Mouse (Mus musculus) CD4-positive, CD25-positive, alpha-beta regulatory T cell, adult 4 months (primary cell): ENCODE measurements around the gene Snrnp70. TPM values are rescaled to one million over a fixed set of nuclear protein-coding genes. Genes with fewer than 3 reads are reported as not detected.
A peak's percentile ranks its signal among the peaks of the same experiment; 100 is the strongest.

Source experiments
- ATAC-seq: one replicate; pipeline ENCODE4 v1.8.0; 2017
- polyA plus RNA-seq, 2 experiments: library from polyadenylated mRNA; unstranded; fragments of 100-300 nt; shearing (Covaris generic); gene quantifications; one replicate each; pipeline ENCODE4 v1.2.1; 2017

Snrnp70 gene
- 100 to 1,000 TPM in 1 of 2 experiments, 10 to 100 TPM in 1; 82.1 to 130 TPM for polyA plus RNA-seq

DNA sequence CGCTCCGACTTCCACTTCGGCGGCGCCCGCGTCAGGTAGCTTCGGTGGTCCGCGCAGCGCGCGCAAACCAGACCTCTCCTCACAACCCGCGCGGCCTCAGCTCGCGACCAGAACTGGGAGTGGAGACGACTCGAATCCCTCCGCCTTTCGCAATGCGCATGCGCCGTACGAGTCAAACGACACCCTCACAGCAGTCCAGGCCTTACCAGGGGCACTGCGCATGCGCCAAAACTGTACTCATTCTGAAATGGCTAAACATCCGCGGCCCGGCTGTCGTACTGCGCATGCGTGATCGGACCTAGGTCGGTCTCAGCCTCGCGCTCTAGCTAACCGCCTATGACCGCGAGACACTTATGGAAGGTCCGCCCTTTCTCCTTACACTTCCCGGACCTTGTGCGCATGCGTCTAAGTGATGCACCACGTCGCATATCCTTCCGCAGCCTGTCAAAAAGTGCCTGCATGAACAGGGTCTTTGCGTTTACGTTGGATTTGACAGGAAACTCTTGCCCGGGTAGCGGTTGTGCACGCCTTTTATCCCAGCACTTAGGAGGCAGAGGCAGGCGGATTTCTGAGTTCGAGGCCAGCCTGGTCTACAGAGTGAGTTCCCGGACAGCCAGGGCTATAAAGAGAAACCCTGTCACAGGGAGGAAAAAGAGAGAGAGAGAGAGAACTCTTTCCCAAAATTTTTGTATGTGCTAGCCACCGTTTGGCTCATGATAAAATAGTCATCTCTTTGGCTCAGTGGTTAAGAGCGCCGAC lies at the start of gene Snrnp70:
Gene Snrnp70 (minus strand): TSS at position 165 of the 759 bp plus-strand sequence.
- ATAC-seq = peak; percentile 93

DNA sequence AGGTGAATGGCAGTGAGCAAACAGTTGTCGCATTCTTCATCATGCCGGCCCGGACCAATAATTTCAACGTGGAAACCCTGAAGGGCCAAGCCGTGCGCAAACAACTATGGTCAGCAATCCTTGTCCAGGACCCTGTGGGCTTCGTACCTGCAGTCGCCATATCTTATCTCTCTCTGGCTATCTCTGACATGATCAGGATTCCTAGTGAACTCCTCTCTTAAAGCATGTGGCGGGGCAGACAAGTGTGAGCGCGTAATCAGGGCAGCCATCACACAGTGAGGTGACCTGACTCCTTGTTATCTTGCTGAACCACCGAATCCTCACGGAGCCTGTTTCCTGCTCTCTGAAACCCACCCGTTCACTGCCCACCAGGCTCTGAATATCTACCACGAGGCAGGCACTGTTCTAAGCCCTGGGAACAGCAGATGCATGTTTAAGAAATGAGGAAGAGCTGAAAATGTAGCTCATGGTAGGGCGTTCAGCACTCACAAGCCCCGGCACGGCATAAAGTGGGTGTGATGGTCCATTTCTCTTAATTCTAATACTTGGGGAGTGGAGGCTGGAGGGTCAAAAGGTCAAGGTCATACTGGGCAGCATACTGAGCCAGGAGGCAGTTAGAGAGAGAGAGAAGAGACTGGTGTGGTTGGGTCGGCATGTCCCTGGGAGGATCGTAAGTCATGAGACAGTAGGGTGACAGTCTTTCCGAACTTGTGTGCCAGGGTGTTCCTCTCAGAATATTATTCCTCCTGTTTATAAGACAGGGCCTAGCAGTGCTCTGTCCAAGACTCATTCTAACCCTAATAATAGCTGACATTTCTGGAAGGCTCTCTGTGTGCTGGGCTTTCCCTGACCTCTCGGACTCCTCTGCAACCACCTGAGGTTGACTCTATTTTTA lies 48.2 kb upstream of the Snrnp70 start:
- no peak for ATAC-seq

DNA sequence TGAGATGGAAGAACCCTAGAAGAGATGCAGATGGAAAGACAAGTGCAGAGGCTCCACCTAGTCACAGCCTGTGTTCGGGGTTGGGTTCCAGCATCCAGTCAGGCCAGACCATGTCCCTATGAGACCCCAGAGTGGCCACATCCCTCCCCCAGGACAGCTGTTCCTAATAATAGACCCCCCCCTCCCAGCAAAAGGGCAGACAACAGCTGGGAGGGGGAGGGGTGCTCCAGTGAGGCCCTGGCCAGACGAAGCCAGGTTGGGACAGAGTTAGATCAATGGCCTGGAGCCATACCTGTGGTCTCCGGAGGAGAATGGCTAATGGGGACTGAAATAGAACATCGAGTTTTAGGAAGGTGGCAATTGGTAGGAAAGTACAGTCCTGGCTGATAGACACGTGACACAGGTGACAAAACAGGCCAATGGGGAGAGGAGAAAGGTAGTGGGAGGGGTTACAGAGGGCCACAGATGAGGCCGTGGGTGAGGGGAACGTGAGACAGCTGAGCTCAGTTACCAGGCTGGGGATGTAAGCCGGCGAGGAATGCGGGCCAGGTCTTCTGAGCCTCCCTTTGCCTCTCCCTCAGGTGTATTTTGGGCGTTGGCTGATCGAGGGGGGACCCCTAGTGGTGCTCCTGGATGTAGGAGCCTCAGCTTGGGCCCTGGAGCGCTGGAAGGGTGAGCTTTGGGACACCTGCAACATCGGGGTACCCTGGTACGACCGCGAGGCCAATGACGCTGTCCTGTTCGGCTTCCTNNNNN lies 42.2 kb upstream of the Snrnp70 start, which contains the start of gene Ruvbl2:
Gene Ruvbl2 (minus strand): TSS at position 576 of the 756 bp plus-strand sequence.
- no peak for ATAC-seq

DNA sequence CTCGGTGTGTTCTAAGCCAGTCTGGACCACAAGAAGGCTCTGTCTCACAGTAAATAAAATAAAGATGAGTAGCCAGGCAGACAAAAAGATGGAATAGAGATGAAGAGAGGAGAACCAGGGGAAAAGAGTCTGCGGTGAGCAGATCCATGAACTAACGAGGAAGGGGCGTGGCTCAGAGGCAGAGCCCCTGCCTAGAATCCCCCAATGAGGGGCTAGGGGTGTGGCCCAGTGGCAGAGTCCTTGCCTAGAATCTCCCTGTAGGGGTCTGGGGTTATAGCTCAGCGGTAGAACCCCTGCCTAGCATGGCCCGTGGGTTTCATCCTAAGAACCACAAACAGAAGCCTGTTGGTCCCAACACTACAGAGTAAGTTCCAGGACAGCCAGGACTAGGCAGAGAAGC lies 41.5 kb upstream of the Snrnp70 start:
- ATAC-seq = no peak

DNA sequence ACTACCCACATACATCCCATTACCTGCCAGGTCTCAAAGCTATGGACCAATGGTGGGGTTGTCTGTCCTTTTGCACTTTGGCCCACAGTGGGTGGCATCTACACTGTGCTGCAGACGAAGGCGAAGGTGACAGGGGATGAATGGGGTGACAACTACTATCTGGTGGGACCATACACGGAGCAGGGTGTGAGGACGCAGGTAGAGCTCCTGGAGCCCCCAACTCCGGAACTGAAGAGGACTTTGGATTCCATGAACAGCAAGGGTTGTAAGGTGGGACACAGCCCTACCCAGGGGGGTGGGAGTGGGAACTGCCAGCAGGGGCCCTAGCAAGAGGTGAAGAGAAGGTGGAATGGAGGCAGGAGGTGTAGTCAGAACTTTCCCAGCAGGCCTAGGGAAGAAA lies 40.9 kb upstream of the Snrnp70 start:
- ATAC-seq = no peak

DNA sequence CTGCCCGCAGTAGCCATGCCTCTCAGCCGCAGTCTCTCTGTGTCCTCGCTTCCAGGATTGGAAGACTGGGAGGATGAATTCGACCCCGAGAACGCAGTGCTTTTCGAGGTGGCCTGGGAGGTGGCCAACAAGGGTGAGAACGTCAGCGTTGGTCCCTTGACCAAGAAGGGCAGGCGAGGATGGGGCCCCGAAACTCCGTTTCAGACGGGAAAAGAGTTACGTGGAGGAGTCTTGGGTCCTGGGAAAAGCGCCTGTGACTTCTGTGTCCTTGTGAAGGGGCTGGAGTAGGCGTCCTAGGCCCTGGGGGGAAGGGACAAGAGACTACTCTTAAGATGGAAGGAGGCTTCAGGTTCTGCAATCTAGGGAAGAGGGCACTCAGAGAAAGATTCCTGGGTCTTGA lies 39.5 kb upstream of the Snrnp70 start:
- ATAC-seq = no peak

DNA sequence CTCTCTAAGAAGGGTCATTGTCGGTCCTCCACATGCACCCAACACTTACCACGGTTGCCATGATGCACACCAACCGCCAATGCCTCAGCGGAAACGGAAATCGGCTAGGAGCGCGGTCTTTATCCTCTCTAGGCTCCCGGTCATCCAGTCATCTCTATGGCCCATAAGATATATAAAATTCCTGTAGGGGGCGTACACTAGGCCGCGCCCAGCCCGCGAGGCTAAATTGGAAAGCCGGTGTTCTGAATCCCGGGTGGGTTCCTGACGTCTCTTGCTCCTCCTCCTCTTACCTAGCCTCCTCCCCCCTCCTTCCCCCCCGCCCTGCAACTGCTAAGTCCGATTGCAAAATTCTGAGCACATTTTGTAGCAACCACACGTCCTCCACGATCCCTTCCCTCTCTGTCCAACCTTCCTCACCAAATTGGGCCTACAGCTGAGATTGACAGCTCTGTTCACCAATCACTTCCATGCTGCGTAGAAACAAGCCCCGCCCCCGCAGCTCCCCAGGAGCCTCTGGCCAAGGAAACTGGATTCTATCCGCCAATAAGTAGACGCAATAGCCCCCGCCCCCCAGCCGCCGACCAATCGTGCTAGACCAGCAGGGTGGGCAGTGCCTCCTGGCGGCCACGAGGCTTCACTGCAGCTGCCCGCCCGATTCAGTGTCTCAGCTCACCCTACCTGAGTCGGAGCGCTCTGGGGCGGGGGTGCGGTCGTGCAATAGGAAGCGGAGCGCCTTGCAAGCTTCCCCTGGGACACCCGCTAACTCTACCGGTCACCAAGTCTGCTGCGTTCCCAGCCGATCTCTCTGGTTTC lies 38.9 kb upstream of the Snrnp70 start, which contains the start of gene Gys1:
Gene Gys1 (plus strand): TSS at position 642 of the 813 bp plus-strand sequence.
- peak; percentile 96 for ATAC-seq

DNA sequence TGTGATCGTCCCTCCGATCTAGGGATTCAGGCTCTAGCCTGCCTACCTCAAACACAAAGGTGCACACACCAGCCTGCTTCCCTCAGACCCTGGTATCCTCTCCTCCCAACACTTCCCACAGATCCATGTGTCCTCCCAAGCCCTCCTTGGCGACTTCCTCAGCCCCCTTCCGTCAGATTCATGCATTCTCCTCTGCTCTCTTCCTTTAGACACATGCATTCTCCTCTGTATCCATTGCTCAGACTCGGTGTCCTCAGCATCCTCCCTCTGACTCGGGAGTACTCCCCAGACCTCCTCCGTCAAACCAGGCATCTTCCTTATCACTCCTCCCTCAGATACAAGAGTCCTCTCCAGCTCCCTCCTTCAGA lies 38.3 kb upstream of the Snrnp70 start:
- ATAC-seq = no peak

DNA sequence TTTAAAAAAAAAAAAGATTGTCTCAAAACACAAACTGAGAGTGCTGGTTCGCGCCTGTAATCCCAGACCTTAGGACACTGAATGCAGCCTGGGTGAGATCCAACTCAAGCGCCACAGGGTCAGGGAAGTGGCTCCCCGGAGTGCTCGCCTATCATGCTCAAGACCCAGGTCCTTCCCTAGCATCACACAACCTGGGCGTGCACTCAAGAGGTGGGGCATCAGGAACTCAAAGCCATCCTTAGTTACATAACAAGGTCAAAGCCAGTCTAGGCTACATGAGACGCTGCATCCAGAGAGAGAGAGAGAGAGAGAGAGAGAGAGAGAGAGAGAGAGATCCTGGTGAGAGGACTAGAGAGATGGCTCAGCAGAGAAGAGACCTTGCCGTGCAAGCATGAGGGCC lies 31.0 kb upstream of the Snrnp70 start:
- ATAC-seq = no peak

DNA sequence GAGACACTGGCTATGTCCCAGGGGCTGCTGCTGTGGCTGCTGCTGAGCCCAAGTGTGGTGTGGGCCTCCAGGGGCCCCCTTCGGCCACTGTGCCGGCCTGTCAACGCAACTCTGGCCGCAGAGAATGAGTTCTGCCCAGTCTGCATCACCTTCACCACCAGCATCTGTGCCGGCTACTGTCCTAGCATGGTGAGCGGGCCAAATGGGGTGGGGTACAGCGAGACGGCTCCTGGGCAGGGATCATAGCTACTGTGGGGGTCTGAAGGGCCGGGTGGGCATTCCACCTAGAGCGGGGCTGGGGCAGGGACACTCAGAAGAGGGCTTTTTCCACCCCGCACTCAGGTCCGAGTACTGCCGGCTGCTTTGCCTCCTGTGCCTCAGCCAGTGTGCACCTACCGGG lies 25.7 kb upstream of the Snrnp70 start:
- ATAC-seq = no peak

DNA sequence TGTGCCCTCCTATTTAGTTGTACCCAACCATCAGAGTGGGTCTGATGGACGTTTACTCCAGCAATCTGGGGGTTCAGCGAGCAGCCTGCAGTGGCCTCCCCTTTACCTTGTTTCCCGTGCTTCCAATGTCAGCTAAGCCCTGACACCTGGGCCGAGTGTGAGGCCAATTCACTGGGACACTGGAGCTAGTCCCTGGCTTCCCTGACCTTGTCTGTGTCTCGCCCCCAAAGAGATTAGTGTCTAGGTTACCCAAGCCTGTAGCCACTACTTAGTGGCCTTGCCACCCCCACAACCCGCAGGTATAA lies 25.0 kb upstream of the Snrnp70 start, which contains the start of gene Lhb:
Gene Lhb (plus strand): TSS at position 206 of the 305 bp plus-strand sequence.
- ATAC-seq = no peak

DNA sequence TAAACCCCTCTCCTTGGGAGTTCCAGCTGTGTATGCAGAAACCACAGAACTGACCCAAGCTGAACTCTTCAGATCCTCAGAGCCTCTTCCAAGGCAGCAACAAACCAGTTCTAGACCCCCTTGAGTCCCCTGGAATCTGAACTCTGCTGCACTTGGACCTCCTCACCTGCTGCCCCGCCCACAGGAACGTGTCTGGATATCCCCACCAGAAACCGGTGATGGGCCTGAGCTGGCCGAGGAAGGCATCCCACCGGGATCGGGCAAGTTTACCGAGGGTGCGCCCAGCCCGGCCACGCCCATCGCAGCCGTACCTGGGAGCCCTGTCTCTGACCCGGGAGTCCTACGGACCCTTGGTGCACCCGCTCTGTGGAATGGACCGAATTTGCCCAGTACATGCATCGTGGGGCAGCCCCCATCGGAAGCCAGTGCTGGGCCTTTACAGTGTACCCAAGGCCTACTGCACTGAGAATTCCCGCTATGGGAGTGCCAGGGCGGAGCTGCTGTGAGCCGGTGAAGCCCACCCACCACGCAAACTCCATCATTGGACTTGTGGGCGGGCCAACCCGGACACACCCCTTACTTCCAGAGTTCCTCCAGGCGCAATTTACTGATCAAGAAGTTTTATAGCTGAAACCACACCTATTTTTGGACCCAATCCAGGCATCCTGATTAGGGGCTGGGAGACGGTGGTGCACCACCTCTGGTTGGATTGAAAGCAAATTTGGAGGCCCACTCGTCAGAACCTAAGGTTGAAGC lies 24.5 kb upstream of the Snrnp70 start:
- no peak for ATAC-seq

DNA sequence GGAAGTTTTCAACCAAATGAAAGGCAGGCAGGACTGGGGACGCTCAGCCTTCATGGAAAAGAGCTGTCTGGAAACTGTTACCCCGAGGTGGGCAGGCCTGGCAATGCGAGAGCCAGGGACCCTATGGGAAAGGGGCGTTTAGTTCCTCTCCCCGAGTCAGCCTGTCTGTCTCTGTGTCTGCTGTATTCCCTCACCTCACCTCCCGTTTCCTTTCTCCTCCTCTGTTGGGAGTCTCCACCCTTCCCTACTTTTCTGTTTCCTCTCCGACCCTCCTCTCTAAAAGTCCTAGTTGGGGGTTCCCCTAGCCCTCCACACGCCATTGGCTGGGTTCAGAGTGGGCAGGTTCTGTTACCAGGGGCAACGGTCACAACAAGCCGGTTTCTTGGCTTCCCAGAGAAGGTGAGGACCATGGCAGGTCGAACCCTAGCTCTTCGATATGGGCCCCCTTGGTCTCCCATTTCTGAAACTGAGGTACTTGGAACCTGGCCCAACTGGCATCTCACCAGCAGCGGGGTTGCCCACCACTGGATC lies 22.5 kb upstream of the Snrnp70 start:
- no peak for ATAC-seq

DNA sequence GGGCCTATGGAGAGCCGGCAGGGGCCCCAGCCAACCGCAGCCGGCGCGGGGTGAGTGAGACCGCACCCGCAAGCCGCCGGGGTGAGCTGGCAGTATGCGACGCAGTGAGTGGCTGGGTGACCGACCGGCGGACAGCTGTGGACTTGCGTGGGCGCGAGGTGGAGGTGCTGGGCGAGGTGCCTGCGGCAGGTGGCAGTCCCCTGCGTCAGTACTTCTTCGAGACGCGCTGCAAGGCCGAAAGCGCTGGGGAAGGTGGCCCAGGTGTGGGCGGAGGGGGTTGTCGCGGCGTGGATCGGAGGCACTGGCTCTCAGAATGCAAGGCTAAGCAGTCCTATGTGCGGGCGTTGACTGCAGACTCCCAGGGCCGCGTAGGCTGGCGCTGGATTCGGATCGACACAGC lies 20.1 kb upstream of the Snrnp70 start:
- ATAC-seq = peak; percentile 62

DNA sequence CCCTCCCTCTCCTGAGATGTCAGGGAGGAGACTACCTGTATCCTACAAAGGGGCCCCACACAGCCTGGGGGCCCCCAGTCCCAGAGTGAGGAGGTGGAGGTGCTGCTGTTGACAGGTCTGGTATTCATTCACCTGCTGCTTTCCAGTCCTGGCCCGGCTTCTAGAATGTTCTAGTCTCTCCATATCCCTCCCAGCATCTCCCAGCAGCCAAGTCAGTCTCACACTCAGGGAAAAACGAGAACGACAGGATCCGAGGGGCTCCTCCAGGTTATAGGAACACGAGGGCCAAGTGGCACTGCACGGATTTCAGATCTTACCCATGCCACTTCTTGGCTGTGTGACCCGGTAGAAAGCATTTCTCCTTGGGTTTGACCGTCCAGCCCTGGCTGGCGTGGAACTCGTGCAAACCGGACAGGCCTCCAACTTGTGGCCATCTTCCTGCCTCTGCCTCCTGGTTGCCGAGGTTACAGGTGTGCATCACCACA lies 19.2 kb upstream of the Snrnp70 start:
- no peak for ATAC-seq

DNA sequence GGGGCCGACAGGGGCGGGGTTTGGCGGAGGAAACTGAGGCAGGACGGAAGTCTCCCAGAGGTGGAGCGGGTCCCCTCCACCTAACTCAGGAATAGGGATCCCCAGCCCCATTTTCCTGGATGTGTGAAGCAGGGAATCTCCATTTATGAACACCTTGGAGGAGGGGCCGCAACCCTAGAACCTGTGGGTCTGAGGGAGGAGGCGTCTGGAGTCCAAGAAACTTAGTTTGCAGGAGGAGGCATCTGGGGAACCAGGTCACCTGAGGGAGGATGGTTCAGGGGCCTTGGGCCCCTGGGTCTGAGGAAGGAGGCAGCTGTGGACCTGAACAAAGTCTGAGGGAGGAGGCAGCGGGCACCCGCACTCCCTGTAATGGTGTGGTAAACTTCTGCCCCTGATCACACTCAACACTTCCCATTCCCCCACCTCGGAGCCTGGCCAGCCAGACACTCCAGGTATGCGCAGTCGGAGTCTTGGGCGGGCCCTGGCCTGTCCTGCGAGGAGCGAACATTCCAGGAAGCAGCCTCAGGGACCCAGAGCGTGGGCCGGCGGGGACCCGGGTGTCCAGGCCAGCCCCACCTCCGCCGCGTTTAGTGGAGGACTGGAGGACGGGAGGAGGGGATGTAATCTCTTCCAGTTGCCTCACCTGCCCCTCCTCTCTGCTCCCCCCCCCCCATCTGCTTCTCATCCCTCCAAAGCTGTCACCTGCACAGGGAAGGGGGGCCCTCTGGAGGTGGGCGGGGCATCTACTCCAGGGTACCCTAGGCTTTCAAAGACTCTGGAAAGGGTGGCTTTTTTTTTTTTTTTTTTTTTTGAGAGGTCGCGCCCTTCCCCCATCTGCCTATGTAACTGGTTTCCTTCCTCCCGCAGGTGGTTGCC lies 18.6 kb upstream of the Snrnp70 start:
- ATAC-seq = peak; percentile 15

DNA sequence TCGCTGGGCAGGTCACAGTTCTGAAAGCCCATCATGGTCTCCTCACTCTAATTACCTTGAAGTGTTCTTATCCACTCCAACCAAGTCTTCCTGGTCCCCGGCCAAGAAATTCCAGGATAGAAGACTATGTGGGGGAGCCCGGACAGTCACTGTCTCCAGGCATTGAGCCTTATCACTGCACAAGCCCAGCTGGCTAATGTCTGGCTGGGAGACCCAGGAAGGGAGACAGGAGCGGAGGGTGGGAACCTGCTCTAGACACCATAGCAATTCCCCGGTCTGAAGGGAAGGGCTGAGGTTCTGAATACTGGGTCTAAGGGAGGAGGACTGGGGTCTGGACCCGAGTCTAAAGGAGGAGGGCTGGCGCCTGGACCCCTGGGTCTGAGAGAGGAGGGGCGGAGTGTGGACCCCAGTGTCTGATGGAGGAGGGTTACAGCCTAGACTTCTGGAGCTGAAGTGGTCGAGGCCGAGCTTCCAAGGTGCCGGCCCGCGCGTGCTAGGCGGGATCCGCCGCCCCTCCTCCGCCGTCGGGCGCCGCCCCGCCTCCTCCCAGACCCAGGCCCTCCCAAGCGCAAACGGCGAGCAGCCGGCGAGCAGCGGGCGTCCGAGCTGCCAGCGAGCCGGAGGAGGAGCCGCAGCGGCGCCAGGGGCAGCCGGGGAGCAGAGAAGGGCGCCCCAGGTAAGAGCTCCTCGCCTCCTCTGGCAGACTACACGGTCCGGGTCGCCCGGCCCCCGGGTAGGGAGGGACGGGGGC lies 17.7 kb upstream of the Snrnp70 start, which contains the start of gene Ntf5:
Gene Ntf5 (plus strand): TSS at position 583 of the 751 bp plus-strand sequence.
- no peak for ATAC-seq

DNA sequence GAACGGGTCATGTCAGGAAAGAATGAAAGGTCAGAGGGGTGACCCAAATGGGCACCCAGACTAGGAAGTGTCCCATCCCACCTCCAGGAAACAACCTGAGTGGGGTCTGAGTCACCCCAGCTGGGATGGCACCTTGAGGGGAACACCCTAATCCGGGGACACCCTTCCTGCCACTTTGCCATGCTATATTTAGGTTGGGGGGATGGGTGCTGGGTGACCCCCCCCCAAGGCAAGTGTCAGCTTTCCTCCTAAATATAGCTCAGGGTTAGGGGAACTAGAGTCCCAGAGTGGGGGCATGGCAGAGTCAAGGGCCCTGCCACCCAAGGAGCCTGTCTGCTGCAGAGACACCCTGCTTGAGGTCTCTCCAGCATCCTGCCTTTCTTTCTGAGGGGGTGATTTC lies 16.9 kb upstream of the Snrnp70 start:
- no peak for ATAC-seq
